Mouse (Mus musculus) stomach, postnatal 0 days (tissue): Measurements from ENCODE around the gene Tmem38b.

ENCODE experiments used
- CTCF ChIP-seq: IDR thresholded peaks from 2 replicates; pipeline ENCODE4 v1.5.1; 2016; ENCODE audit warnings: antibody characterized with exemption, low read depth, mild to moderate bottlenecking, moderate library complexity
- EP300 ChIP-seq: optimal IDR thresholded peaks from 2 replicates; pipeline ENCODE3; 2016; ENCODE audit warnings: antibody characterized with exemption

GRCm38 (mm10) chr4:53843553-53843952, 17.7 kb downstream of the Tmem38b start:
- TF ChIP-seq EP300 (no peak), CTCF (peak; percentile 43)
